Mouse (Mus musculus) layer of hippocampus, postnatal 25 days (tissue): ENCODE results near the gene Gm45808. TPM values are rescaled to one million over a fixed set of nuclear protein-coding genes. Genes with fewer than 3 reads are reported as not detected.

ENCODE experiments used
- DNase-seq, 2 experiments: peaks; one replicate each; pipeline ENCODE4 v3.0.0; 2022; ENCODE audit warnings: mixed read lengths in 2 of 2, low spot score in 1 of 2; ENCODE audit errors: extremely low spot score in 1 of 2
- microRNA-seq, 2 experiments: library from miRNA; unstranded; fragments of <30 nt; microRNA quantifications; one replicate each; pipeline ENCODE4 v1.2.0; 2021
- total RNA-seq, 2 experiments: library from RNA; stranded (reverse); gene quantifications; 2 replicates each; pipeline ENCODE4 v1.2.3; 2021

Gene Gm45808
- total RNA-seq, 2 experiments from 2014 or later = 0.63 to 1.1 TPM

GRCm38 (mm10) chr7:45417962-45418492 is 68.6 kb downstream of the Gm45808 start:
- DNase-seq = no peak

Small RNA genes within 50 kb of the gene (microRNA-seq; reads per million reads assigned to microRNA genes)
- 0 to 0.20 reads per million in 2 experiments for gene Gm22133

Other genes starting within 250 kb of the Gm45808 start
- 1 to 10 TPM; 3.1 to 5.7 TPM for gene Cd37, start 247.7 kb downstream of the Gm45808 start, total RNA-seq
- gene Slc6a16, start 245.7 kb downstream of the Gm45808 start, total RNA-seq = 1 to 10 TPM; 1.6 to 2.2 TPM
- not detected for gene Slc6a21, start 209.3 kb downstream of the Gm45808 start, total RNA-seq
- gene Trpm4, start 153.0 kb downstream of the Gm45808 start, total RNA-seq = 10 to 100 TPM; 14.1 to 18.5 TPM
- under 1 TPM in 1 of 2 experiments, not detected in 1; 0.17 TPM for gene Hrc, start 151.5 kb downstream of the Gm45808 start, total RNA-seq
- gene Ppfia3, start 119.8 kb downstream of the Gm45808 start, total RNA-seq = 100 to 1,000 TPM; 129 to 134 TPM
- 100 to 1,000 TPM; 151 to 155 TPM for gene Lin7b, start 116.2 kb downstream of the Gm45808 start, total RNA-seq
- 100 to 1,000 TPM; 288 to 443 TPM for gene Snrnp70, start 91.1 kb downstream of the Gm45808 start, total RNA-seq
- not detected for gene Kcna7, start 81.2 kb downstream of the Gm45808 start, total RNA-seq
- gene Ntf5, start 73.1 kb downstream of the Gm45808 start, total RNA-seq = under 1 TPM in 1 of 2 experiments, not detected in 1; 0.22 TPM
- gene Lhb, start 66.0 kb downstream of the Gm45808 start, total RNA-seq = under 1 TPM in 1 of 2 experiments, not detected in 1; 0.57 TPM
- gene Gys1, start 52.0 kb downstream of the Gm45808 start, total RNA-seq = 10 to 100 TPM; 13.9 to 16.5 TPM
- 10 to 100 TPM; 34.3 to 40.6 TPM for gene Ruvbl2, start 48.7 kb downstream of the Gm45808 start, total RNA-seq
- 100 to 1,000 TPM; 204 to 228 TPM for gene Ftl1, start 26.9 kb downstream of the Gm45808 start, total RNA-seq
- gene Bax, start 19.9 kb downstream of the Gm45808 start, total RNA-seq = 10 to 100 TPM; 81.6 to 82.1 TPM
- gene Tulp2, start 4.9 kb downstream of the Gm45808 start, total RNA-seq = not detected
- 1 to 10 TPM; 3.1 to 5.7 TPM for gene Dhdh, start 2.0 kb upstream of the Gm45808 start, total RNA-seq
- 100 to 1,000 TPM; 102 to 105 TPM for gene Nucb1, start 23.6 kb upstream of the Gm45808 start, total RNA-seq
- gene Ppp1r15a, start 39.5 kb upstream of the Gm45808 start, total RNA-seq = 10 to 100 TPM; 19.6 to 21.6 TPM
- under 1 TPM; 0.47 TPM for gene Plekha4, start 39.5 kb upstream of the Gm45808 start, total RNA-seq
- under 1 TPM in 1 of 2 experiments, not detected in 1; 0.54 TPM for gene Hsd17b14, start 68.1 kb upstream of the Gm45808 start, total RNA-seq
- gene Bcat2, start 83.3 kb upstream of the Gm45808 start, total RNA-seq = 10 to 100 TPM; 20.5 to 23.4 TPM
- gene Fgf21, start 128.7 kb upstream of the Gm45808 start, total RNA-seq = not detected
- gene Fut1, start 130.5 kb upstream of the Gm45808 start, total RNA-seq = not detected
- not detected for gene Izumo1, start 135.0 kb upstream of the Gm45808 start, total RNA-seq
- gene Rasip1, start 140.7 kb upstream of the Gm45808 start, total RNA-seq = 1 to 10 TPM; 6.1 to 6.5 TPM
- gene Mamstr, start 153.2 kb upstream of the Gm45808 start, total RNA-seq = 1 to 10 TPM; 3.1 to 3.4 TPM
- under 1 TPM; 0.31 to 0.32 TPM for gene Fut2, start 179.6 kb upstream of the Gm45808 start, total RNA-seq
- 1 to 10 TPM; 3.4 to 4.5 TPM for gene Ntn5, start 197.2 kb upstream of the Gm45808 start, total RNA-seq
- gene Sec1, start 207.6 kb upstream of the Gm45808 start, total RNA-seq = under 1 TPM; 0.80 to 0.86 TPM
- gene Car11, start 213.0 kb upstream of the Gm45808 start, total RNA-seq = 100 to 1,000 TPM; 164 to 190 TPM
- 10 to 100 TPM; 65.3 to 80.4 TPM for gene Dbp, start 218.3 kb upstream of the Gm45808 start, total RNA-seq
- gene Rpl18, start 228.6 kb upstream of the Gm45808 start, total RNA-seq = 100 to 1,000 TPM; 342 to 393 TPM
- 10 to 100 TPM; 33.7 to 34.7 TPM for gene Sphk2, start 231.2 kb upstream of the Gm45808 start, total RNA-seq
- gene Fam83e, start 234.4 kb upstream of the Gm45808 start, total RNA-seq = under 1 TPM; 0.12 to 0.21 TPM
- gene Spaca4, start 239.0 kb upstream of the Gm45808 start, total RNA-seq = not detected